Mouse (Mus musculus): ENCODE data around the gene Vwde.

DNA sequence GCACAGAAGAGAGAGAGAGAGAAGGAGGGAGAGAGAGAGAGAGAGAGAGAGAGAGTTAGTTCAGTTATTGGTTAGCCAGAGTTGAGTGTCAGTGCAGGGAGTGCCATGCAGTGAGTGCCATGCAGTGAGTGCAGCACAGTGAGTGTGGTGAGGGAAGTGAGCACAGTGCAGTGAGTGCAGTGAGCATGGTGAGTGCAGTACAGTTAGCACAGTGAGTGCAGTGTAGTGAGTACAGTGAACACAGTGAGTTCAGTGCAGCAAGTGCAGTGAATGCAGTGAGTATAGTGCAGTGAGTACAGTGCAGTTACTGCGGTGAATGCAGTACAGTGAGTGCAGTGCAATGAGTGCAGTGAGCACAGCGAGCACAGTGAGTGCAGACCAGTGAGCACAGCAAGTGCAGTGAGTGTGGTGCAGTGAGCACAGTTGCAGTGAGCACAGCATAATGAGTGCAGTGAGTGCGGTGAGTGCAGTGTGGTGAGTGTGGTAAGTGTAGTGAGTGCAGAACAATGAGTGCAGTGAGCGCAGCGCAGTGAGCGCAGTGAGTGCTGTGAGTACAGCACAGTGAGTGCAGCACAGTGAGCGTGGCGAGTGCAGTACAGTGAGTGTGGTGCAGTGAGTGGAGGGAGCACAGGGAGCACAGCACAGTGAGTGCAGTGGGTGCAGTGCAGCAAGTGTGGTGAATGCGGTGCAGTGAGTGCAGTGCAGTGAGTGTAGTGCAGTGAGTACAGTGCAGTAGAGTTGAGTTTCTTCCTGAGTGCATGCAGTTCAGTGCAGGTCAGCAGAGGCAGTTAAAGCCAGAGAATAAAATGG, 70.7 kb downstream of the Vwde start:
- TF ChIP-seq POLR2A (IDR thresholded peaks at IDR 0.05; ENCODE audit: extremely low read depth, insufficient read depth, low read length) (no peak), CTCF (IDR thresholded peaks at IDR 0.05; ENCODE audit: extremely low read depth, insufficient read depth, low read length) (no peak)

Data from cortical plate, adult 2 months (tissue).